Mouse (Mus musculus) liver, embryonic 14 days (tissue): ENCODE measurements around the gene Vamp2. TPM values are rescaled to one million over a fixed set of nuclear protein-coding genes. Genes with fewer than 3 reads are reported as not detected.

Experiments used
- polyA plus RNA-seq: library from polyadenylated mRNA; depleted of rRNA; stranded (reverse); fragments of >200 nt; gene quantifications from 2 replicates; pipeline ENCODE4 v1.2.3, GENCODE M21; 2012; rRNA removed

Vamp2 gene
- 19.1 and 24.8 TPM in 2 replicates for polyA plus RNA-seq

DNA sequence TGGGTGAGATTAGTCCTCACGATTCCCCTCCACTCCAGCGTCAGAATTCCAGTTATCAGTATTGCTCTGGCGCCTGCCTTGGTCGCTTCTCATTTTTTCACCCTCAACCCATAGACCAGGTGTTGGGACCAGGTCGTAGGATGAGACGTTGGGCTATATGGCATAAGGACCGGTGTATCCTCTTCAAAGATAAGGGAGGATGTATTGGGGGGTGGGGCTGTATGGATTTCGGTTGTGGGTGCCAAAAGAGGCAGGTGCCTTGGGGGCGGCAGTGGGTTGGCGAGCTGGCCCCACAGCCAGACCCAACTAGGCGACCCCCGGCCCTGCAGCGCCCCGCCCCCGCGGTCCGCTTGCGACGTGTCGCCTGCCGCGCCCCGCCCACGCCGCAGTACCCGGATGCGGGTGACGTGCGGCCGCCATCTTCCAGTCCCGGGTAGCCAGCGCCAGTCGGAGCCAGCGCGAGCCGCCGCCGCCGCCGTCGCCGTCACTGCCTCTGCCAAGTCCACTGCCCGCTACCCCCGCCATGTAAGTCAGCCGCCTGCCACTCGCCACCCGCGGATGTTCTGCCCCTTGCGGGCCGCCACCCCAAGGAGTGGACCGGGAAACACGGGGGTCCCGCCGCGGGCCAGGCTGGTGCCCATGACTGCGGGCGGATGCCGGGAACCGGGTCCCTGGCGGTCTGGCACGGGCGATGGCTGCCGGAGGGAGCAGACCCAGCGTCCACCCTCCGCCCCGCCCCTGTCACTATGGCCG is at the start of gene Vamp2:
Gene Vamp2 (plus strand): TSS at position 388 of the 753 bp plus-strand sequence.

GRCm38 (mm10) chr11:69045531-69046394 is 42.5 kb upstream of the Vamp2 start, which contains the start of gene Aurkb:
Aurkb (plus strand) TSS chr11:69045647.

DNA sequence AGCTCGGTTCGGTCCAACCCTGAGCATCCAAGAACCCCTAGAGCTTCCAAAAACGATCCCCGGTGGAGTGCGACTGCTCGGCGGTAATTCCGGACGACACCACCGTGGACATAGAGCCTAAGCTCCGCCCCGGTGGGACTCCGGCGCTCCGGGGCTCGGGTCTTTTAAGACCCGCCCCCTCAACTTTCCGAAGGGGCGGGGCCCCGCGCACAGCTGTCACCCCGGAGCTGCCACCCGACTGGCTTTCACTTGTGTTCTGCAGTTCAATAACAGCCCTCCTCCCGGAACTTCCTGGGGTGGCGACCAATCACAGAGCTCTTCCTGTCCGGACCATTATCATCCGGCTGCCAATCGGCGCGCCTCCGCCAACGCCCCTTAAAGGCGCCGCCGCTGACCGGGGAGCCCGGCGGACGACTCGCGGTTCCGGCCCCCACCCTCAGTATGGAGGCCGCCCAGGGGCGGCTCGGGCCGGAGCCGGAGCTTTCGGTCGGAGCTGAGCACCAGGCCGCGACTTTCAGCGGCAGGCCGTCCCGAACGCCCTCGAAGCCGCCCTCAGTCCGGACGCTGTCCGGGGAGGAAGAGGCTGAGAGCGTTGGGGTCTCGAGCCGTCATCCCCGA is 28.8 kb upstream of the Vamp2 start, which contains the start of gene Borcs6:
Gene Borcs6 (plus strand): TSS at position 361 of the 618 bp plus-strand sequence.

DNA sequence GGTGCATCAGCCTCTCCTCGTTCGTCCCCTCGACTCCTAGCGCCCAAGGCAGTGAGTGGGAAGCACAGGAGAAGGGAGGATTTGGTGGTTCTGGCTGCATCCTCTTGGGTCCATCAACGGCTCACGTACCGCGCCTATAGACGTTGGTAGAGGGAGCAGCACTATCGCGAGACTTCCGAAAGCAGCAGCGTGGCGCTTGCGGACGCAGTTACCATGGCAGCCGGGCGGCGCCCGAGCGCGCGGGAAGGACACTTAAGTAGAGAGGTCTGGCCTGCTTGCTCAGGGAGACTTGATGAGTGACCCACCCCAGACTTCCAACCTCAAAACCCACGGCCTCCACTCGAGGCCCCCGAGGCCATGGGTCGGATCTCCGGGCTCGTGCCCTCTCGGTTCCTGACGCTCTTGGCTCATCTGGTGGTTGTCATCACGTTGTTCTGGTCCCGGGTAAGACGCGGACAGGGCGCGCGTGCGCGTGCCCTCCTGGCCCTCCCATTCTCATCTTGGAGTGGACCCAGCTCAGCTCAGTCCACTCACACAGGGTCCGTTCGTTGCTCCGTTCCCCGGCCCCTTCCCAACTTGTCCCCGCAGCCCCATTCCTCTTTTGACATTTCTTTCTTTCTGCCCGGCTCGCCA is 17.6 kb upstream of the Vamp2 start, which contains the start of gene Tmem107:
Gene Tmem107 (plus strand): TSS at position 217 of the 633 bp plus-strand sequence.

GRCm38 (mm10) chr11:69094697-69095429 is 6.6 kb downstream of the Vamp2 start, which contains the start of gene Per1:
Per1 (plus strand) TSS chr11:69095217.

DNA sequence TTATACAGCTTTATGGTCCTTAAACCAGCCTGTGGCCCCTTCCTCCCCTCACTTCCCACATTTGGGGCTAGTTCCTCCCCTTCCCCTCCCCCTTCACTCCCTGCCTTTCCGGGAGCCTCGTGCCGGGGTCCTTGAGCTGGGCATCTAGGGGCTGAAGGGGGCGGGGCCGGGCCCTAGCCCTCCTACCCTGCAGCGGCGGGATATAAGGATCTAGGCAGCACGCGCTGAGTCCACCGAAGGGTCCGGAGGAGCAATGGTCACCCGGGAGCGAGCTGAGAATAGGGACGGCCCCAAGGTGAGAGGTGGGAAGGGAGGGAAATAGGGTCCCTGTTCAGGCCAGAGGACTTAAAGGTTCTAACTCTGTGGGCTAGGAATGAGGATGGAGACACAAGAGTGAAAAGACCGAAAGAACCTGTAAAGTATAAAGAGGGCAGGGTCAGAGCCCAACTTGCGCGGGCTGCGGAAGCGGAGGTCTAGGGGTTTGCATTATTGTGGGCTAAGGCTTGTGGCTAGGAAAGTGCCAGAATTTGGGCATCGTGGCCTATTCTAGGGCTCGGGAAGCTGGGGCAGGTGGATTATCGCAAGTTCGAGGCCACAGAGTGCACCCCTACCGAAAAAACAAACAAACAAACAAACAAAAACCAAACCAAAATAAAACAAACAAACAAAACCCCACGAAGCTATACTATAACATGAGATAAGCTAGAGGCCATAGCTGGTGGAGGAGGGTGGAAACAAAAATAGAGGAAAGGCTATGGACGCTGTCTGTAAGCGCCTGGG is 32.1 kb downstream of the Vamp2 start, which contains the start of gene Hes7:
Gene Hes7 (plus strand): TSS at position 184 of the 780 bp plus-strand sequence.

DNA sequence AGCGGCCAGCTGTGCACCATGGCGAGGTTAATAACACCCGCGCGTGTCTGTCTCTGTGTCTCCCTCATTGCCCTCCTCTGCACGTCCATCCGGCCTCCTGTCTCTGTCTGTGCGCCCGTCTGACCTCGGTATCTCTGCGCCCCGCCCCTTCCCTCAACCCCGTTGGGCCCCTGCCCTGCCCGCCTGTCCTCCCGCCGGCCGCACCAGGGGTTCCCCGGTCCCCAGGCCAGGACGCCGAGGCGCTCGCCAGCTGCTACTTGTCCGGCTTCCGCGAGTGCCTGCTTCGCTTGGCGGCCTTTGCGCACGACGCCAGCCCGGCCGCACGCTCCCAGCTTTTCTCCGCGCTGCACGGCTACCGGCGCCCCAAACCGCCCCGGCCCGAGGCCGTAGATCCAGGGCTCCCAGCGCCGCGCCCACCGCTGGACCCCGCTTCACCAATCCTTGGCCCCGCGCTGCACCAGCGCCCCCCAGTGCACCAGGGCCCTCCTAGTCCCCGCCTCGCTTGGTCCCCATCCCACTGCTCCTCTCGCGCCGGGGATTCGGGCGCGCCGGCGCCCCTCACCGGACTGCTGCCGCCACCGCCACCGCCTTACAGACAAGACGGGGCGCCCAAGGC is 34.2 kb downstream of the Vamp2 start, which contains the start of gene 9130213A22Rik:
Gene 9130213A22Rik (minus strand): TSS at position 254 of the 616 bp plus-strand sequence.

GRCm38 (mm10) chr11:69125852-69125918 is 37.4 kb downstream of the Vamp2 start, which contains the start of gene Aloxe3:
Aloxe3 (plus strand) TSS chr11:69125896.

Other genes starting within 250 kb of the Vamp2 start
- gene Ndel1, start 216.6 kb upstream of the Vamp2 start, polyA plus RNA-seq, result 21.0 and 23.7 TPM in 2 replicates
- 0.06 and 0.11 TPM in 2 replicates for gene Rnf222, start 199.9 kb upstream of the Vamp2 start, polyA plus RNA-seq
- gene Rpl26, start 186.9 kb upstream of the Vamp2 start, polyA plus RNA-seq, result 1,921 and 1,984 TPM in 2 replicates
- not detected in 2 replicates for gene Odf4, start 161.4 kb upstream of the Vamp2 start, polyA plus RNA-seq
- gene Arhgef15, start 131.0 kb upstream of the Vamp2 start, polyA plus RNA-seq, result 1.2 and 1.5 TPM in 2 replicates
- gene Slc25a35, start 120.4 kb upstream of the Vamp2 start, polyA plus RNA-seq, result 0.42 and 0.44 TPM in 2 replicates
- gene Rangrf, start 113.3 kb upstream of the Vamp2 start, polyA plus RNA-seq, result 21.1 and 24.1 TPM in 2 replicates
- gene Pfas, start 80.0 kb upstream of the Vamp2 start, polyA plus RNA-seq, result 10.1 and 13.1 TPM in 2 replicates
- gene Ctc1, start 72.6 kb upstream of the Vamp2 start, polyA plus RNA-seq, result 18.1 and 20.4 TPM in 2 replicates
- gene Aurkb, start 42.8 kb upstream of the Vamp2 start, polyA plus RNA-seq, result 73.3 and 80.7 TPM in 2 replicates
- gene Borcs6, start 28.8 kb upstream of the Vamp2 start, polyA plus RNA-seq, result 3.3 and 3.5 TPM in 2 replicates
- gene Tmem107, start 17.7 kb upstream of the Vamp2 start, polyA plus RNA-seq, result 11.6 and 12.9 TPM in 2 replicates
- 1.5 and 1.9 TPM in 2 replicates for gene Per1, start 6.7 kb downstream of the Vamp2 start, polyA plus RNA-seq
- gene Hes7, start 31.9 kb downstream of the Vamp2 start, polyA plus RNA-seq, result 0.09 and 0.10 TPM in 2 replicates
- 0.03 and 0.07 TPM in 2 replicates for gene 9130213A22Rik, start 34.1 kb downstream of the Vamp2 start, polyA plus RNA-seq
- 0.05 and 0.08 TPM in 2 replicates for gene Aloxe3, start 37.4 kb downstream of the Vamp2 start, polyA plus RNA-seq
- not detected in 2 replicates for gene Alox12b, start 68.5 kb downstream of the Vamp2 start, polyA plus RNA-seq
- 0.01 TPM in 2 replicates for gene Alox8, start 109.4 kb downstream of the Vamp2 start, polyA plus RNA-seq
- under 0.01 TPM in 1 of 2 replicates, not detected in the other for gene Gucy2e, start 148.5 kb downstream of the Vamp2 start, polyA plus RNA-seq
- 9.3 and 9.8 TPM in 2 replicates for gene Cntrob, start 235.3 kb downstream of the Vamp2 start, polyA plus RNA-seq
- gene Trappc1, start 235.5 kb downstream of the Vamp2 start, polyA plus RNA-seq, result 55.4 and 56.6 TPM in 2 replicates
- gene Kcnab3, start 237.8 kb downstream of the Vamp2 start, polyA plus RNA-seq, result 0.10 and 0.15 TPM in 2 replicates